Mouse (Mus musculus): Measurements from ENCODE around the gene Efcab9.

DNA sequence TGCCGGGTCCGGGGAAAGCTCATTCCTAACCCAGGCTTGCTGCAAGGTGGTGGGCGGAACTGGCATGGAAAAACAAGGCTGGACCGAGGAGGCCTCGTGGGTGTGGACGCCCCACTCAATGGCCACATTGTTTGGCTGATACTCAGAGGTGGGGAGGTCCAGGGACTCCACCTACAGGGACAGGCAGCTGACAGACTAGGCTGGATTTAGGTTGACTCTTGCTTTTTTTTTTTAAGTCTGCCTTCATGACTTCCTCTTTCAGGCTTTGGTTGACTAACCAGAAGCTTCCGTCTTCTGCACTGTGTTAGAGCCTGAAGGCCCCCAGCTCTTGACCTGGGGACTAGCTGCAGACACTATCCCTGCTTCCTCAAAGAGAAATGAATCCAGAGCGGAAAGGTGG is 33.2 kb upstream of the Efcab9 start:
- TF ChIP-seq POLR2A (IDR thresholded peaks at IDR 0.05; ENCODE audit: borderline replicate concordance, insufficient read depth, low read length) (no peak), CTCF (IDR thresholded peaks at IDR 0.05; ENCODE audit: borderline replicate concordance, insufficient read depth, low read depth, low read length) (no peak)
